Mouse (Mus musculus) embryonic facial prominence, embryonic 12.5 days (tissue): Measurements from ENCODE around the gene Gm42742. TPM values are rescaled to one million over a fixed set of nuclear protein-coding genes. Genes with fewer than 3 reads are reported as not detected.
A peak's percentile ranks its signal among the peaks of the same experiment; 100 is the strongest.

ENCODE experiments used
- ATAC-seq: fragments of 200-750 bp; cut with Nextera tagmentation; 2 replicates; pipeline ENCODE4 v1.8.0; 2017; ENCODE audit not compliant: insufficient number of reproducible peaks, insufficient read depth, low FRiP score, low TSS enrichment
- H3K27ac ChIP-seq: fragments of 300-500 bp; sonication (generic); 2 replicates; pipeline ENCODE4 v1.5.1; 2016; ENCODE audit warnings: mild to moderate bottlenecking
- H3K27me3 ChIP-seq: fragments of 300-500 bp; sonication (generic); 2 replicates; pipeline ENCODE4 v1.6.1; 2016; ENCODE audit warnings: mild to moderate bottlenecking, moderate library complexity
- H3K36me3 ChIP-seq: fragments of 300-500 bp; sonication (generic); 2 replicates; pipeline ENCODE4 v1.6.1; 2016; ENCODE audit warnings: mild to moderate bottlenecking
- H3K4me1 ChIP-seq: fragments of 300-500 bp; sonication (generic); 2 replicates; pipeline ENCODE4 v1.6.1; 2016
- H3K4me2 ChIP-seq: fragments of 300-500 bp; sonication (generic); replicated peaks from 2 replicates; pipeline ENCODE4 v1.6.1; 2016; ENCODE audit warnings: mild to moderate bottlenecking, moderate library complexity
- H3K4me3 ChIP-seq: fragments of 300-500 bp; sonication (generic); 2 replicates; pipeline ENCODE4 v1.5.1; 2016; ENCODE audit warnings: mild to moderate bottlenecking
- H3K9ac ChIP-seq: fragments of 300-500 bp; sonication (generic); 2 replicates; pipeline ENCODE4 v1.6.1; 2016; ENCODE audit warnings: mild to moderate bottlenecking, moderate library complexity
- H3K9me3 ChIP-seq: fragments of 300-500 bp; sonication (generic); 2 replicates; pipeline ENCODE4 v1.6.1; 2016; ENCODE audit warnings: mild to moderate bottlenecking, moderate library complexity
- WGBS: fragments of 180-500 bp; shearing (Covaris S2); methylation state at CpG from one replicate; pipeline ENCODE4 v1.1.7; 2016; 5-methylcytosine and 5-hydroxymethylcytosine counted together
- polyA plus RNA-seq: library from polyadenylated mRNA; unstranded; fragments of >200 nt; fragmentation: Nextera tagmentation; extraction: Ambion mirVana; gene quantifications from 2 replicates; pipeline ENCODE4 v1.2.1, GENCODE M21; 2016

Gene Gm42742
- polyA plus RNA-seq = 59.3 and 77.8 TPM in 2 replicates

- Histone ChIP-seq H3K4me1 (peaks cover 75% of the 10 kb centered on the region), H3K27me3 (no peaks in the 10 kb centered on the region), H3K27ac (peak within 1 kb of the TSS; percentile 90), H3K4me3 (peak within 1 kb of the TSS; percentile 50), H3K9me3 (no peaks in the 10 kb centered on the region), H3K36me3 (peaks cover 30% of the 10 kb centered on the region), H3K9ac (peak within 1 kb of the TSS; percentile 69), H3K4me2 (peak within 1 kb of the TSS; percentile 97)
- ATAC-seq = 0 out of 2 replicates have a peak, but pooled peaks have one; percentile 29
- WGBS = 1% methylated on average over 37 of the region's 37 CpGs
Observed at GRCm38 (mm10) chr7:127020901-127021562, at the start of gene Gm42742, which contains the start of gene Prrt2. Gene Gm42742, minus strand, starts transcription at chr7:127021097. Gene Prrt2, minus strand, starts transcription at chr7:127021211.

DNA sequence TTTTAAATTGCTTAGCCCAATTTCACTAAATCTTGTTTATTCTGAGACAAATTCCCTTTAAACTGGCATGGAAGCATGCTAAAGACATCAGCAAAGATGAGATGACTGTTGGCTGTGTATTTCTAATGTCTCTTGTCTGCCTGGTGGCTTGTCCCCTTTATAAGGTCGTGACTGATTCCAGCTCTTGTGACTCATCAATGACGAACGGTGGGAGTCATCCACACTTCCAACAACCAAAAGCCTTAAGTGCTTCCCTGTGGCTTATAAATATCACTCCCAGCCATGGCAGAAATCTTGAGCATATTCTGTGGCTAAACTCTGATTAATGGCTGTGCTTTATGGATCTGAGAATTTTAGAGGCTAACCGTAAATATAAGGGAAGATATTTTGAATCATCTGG, 45.4 kb upstream of the Gm42742 start:
- WGBS = 78% methylated on average over 4 of the region's 4 CpGs
- no peak overlapping the region for H3K4me2 ChIP-seq
- H3K9ac ChIP-seq = no peak overlapping the region
- no peak overlapping the region for H3K4me3 ChIP-seq
- H3K9me3 ChIP-seq = no peaks in the 10 kb centered on the region
- no peaks in the 10 kb centered on the region for H3K4me1 ChIP-seq
- no peaks in the 10 kb centered on the region for H3K36me3 ChIP-seq
- no peak overlapping the region for H3K27ac ChIP-seq
- no peak for ATAC-seq
- H3K27me3 ChIP-seq = no peaks in the 10 kb centered on the region

DNA sequence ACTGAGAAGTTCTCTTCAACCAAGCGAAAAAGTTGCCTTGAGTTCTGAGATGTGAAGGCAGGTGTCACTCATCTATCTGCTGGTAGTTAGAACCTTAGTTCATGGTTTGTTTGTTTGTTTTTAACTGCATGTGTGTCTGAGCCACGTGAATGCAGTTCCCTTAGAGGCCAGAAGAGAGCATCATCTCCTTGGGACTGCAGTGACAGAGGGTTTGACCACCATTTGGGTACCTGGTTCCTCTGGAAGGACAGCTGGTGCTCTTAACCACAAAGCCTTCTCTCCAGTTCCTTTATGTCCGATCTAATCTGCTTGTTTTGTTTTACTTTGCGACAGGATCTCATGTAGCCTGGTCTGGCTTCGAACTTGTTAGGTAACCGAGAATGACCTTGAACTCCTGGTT, 44.6 kb upstream of the Gm42742 start:
- H3K36me3 ChIP-seq = no peaks in the 10 kb centered on the region
- no peak overlapping the region for H3K4me3 ChIP-seq
- no peak overlapping the region for H3K27ac ChIP-seq
- WGBS = 86% methylated on average over 6 of the region's 6 CpGs
- no peak overlapping the region for H3K9ac ChIP-seq
- ATAC-seq = no peak
- no peaks in the 10 kb centered on the region for H3K9me3 ChIP-seq
- no peak overlapping the region for H3K4me2 ChIP-seq
- no peaks in the 10 kb centered on the region for H3K4me1 ChIP-seq
- H3K27me3 ChIP-seq = no peaks in the 10 kb centered on the region

DNA sequence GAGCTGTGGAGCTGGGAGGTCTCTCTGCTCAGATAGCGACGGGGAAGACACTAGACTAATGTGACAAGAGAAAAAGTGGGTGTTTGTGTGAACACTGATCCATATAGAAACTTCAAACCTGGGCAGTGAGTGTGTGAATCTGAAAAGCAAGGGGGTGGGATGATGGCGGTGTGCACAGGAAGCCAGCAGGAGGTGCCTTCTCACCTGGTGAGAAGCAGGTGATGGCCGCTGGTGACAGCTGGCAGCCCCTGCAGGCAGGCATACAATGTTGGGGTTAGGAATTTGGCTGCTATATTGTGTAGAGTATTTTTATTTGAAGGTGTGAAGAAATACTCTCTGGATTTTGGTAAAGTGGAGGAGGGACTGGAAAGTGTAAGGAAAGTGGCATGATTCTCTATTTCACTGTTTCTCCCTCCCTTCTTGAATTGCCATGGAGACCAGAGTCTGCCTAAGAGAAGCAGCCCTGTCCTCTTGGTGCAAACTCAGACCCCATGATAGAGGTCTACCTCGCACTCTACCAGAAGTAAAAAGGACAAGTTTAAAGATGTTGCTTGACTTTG, 34.2 kb upstream of the Gm42742 start:
- no peaks in the 10 kb centered on the region for H3K36me3 ChIP-seq
- 75% methylated on average over 5 of the region's 5 CpGs for WGBS
- no peak overlapping the region for H3K9ac ChIP-seq
- H3K4me1 ChIP-seq = no peaks in the 10 kb centered on the region
- no peaks in the 10 kb centered on the region for H3K9me3 ChIP-seq
- no peak for ATAC-seq
- no peak overlapping the region for H3K27ac ChIP-seq
- no peak overlapping the region for H3K4me2 ChIP-seq
- H3K27me3 ChIP-seq = no peaks in the 10 kb centered on the region
- no peak overlapping the region for H3K4me3 ChIP-seq

DNA sequence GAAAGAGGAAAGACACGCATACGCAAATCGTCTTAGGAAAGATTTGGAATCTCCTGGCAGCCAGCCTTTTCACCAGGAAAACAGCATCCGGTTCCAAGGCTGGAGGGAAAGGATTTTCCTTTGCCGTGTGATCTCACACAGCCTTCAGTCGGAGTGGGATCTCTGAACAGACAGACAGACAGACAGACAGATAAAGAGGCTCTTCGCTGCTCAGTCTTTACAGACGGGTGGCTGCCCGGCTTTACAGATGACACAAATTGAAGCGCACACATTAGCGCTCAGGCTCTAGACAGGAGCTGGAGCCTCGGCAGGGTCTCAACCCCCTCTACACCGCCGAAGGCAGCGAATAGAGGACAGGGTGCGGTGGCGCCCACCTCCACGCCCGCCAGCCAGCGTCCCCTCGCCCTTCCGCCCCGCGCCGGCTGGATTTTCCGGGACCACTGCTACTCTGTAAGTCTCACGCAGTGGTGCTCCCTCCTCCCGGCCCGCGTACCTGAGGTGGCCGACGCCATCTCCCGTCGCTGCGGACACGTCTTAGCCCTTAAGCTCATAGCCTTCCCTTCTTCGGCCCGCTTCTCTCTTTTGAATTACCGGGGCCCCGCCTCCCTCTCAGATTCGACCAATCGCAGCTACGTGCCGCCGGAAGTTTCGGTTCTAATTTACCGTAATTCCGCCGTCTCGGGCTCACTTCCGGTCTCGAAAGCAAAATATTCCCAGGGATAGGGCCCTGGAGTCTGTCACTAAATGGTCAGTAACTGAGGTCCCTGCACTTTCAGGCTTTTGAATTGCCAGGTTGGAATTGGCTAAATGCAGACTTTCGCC, 21.2 kb upstream of the Gm42742 start, which contains the start of gene Kif22:
Gene Kif22, minus strand, starts transcription at position 621 of the 822 bp plus-strand sequence.
- H3K9ac ChIP-seq = peak within 1 kb of the TSS; percentile 80
- peaks cover 14% of the 10 kb centered on the region for H3K4me1 ChIP-seq
- H3K27me3 ChIP-seq = no peaks in the 10 kb centered on the region
- no peaks in the 10 kb centered on the region for H3K9me3 ChIP-seq
- peak within 1 kb of the TSS; percentile 79 for H3K4me3 ChIP-seq
- peak within 1 kb of the TSS; percentile 84 for H3K4me2 ChIP-seq
- WGBS = under 1% methylated on average over 53 of the region's 53 CpGs
- ATAC-seq = peak; percentile 77
- peak within 1 kb of the TSS; percentile 77 for H3K27ac ChIP-seq
- H3K36me3 ChIP-seq = peaks cover 13% of the 10 kb centered on the region

GRCm38 (mm10) chr7:127031244-127031643, 10.3 kb upstream of the Gm42742 start:
- peaks cover 65% of the 10 kb centered on the region for H3K36me3 ChIP-seq
- WGBS = 61% methylated on average over 1 of the region's 1 CpGs
- ATAC-seq = no peak

GRCm38 (mm10) chr7:127030172-127030571, 9.3 kb upstream of the Gm42742 start:
- no peak overlapping the region for H3K27ac ChIP-seq
- WGBS = 100% methylated on average over 1 of the region's 1 CpGs
- no peak for ATAC-seq
- H3K36me3 ChIP-seq = peaks cover 59% of the 10 kb centered on the region
- H3K4me3 ChIP-seq = no peak overlapping the region
- H3K4me2 ChIP-seq = no peak overlapping the region
- H3K4me1 ChIP-seq = peaks cover 8% of the 10 kb centered on the region
- no peaks in the 10 kb centered on the region for H3K27me3 ChIP-seq
- no peak overlapping the region for H3K9ac ChIP-seq
- no peaks in the 10 kb centered on the region for H3K9me3 ChIP-seq

More at GRCm38 (mm10) chr7:127031244-127031643, 10.3 kb upstream of the Gm42742 start:
- Histone ChIP-seq H3K4me1 (peaks cover 8% of the 10 kb centered on the region), H3K9me3 (no peaks in the 10 kb centered on the region), H3K4me2 (no peak overlapping the region), H3K27me3 (no peaks in the 10 kb centered on the region), H3K27ac (no peak overlapping the region), H3K4me3 (no peak overlapping the region), H3K9ac (no peak overlapping the region)

DNA sequence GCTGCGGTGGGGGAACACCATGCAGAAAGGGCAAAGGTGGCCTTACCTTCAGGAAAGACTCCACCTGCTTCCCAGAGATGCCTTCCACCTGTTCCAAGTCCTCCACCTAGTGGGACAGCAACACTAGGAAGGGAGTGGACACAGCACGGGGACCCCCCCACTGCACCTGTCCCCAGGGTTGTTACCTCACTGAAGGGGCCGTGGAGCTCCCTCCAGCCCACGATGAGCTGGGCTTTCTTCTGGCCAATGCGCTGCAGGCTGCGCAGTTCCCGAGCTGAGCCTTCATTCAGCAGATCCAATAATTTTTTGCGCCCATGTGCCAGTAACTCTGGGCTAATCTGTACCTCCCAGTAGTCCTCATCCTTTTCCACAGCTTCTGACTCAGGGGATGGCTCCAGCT, 7.0 kb upstream of the Gm42742 start:
- H3K36me3 ChIP-seq = peaks cover 54% of the 10 kb centered on the region
- WGBS = 69% methylated on average over 8 of the region's 8 CpGs

DNA sequence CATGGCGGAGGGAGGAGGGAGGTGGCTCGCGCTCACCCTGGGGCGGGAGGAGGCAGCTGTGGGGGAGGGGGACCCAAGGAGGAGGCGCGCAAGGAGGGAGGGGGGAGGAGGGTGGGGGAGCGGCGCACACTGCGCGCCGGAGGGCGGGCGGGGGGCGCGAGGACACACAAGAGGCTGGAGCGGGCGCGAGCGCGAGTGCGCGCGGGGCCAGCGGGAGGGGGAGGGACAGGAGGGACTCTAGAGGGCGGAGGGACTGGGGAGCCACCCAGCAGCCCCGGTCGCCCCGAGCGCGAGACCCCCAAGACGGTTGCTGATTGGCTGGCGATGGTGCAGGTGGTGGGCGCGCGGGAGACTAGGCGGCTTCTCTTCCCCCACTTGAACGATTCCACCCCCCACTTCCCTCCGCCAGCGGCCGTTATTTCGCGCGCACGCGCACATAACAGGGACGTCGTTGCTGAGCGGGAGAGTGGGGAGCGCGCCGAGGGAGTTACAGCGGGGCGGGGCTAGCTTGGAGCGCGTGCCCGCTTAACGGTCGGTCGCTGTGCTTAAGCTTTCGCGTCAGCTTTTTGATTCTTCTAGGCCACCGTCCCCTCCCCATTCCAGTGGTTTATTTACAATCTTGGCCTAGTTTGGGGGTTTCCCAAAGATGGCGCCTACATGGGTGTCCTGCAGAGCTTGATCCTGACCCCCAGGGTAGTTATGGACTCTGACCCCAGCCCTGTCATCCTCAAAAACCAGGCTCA, 6.3 kb upstream of the Gm42742 start, which contains the start of gene Maz:
Gene Maz, minus strand, starts transcription at position 54 of the 743 bp plus-strand sequence.
- peak within 1 kb of the TSS; percentile 98 for H3K27ac ChIP-seq
- H3K36me3 ChIP-seq = peaks cover 54% of the 10 kb centered on the region
- H3K9me3 ChIP-seq = no peaks in the 10 kb centered on the region
- ATAC-seq = peak; percentile 85
- H3K27me3 ChIP-seq = no peaks in the 10 kb centered on the region
- H3K4me2 ChIP-seq = peak within 1 kb of the TSS; percentile 97
- peak within 1 kb of the TSS; percentile 92 for H3K4me3 ChIP-seq
- peaks cover 36% of the 10 kb centered on the region for H3K4me1 ChIP-seq
- WGBS = under 1% methylated on average over 58 of the region's 63 CpGs
- peak within 1 kb of the TSS; percentile 99 for H3K9ac ChIP-seq

More for the DNA sequence above, 7.0 kb upstream of the Gm42742 start:
- Histone ChIP-seq H3K27ac (peak overlapping the region; percentile 98), H3K4me2 (peak overlapping the region; percentile 57), H3K4me3 (peak overlapping the region; percentile 92), H3K4me1 (peaks cover 28% of the 10 kb centered on the region), H3K27me3 (no peaks in the 10 kb centered on the region), H3K9me3 (no peaks in the 10 kb centered on the region), H3K9ac (peak overlapping the region; percentile 52)
- no peak; the same call in 1 of the 2 replicates for ATAC-seq

GRCm38 (mm10) chr7:127026616-127026983, 5.7 kb upstream of the Gm42742 start:
- Histone ChIP-seq H3K4me1 (peaks cover 41% of the 10 kb centered on the region), H3K9me3 (no peaks in the 10 kb centered on the region), H3K27me3 (no peaks in the 10 kb centered on the region), H3K9ac (peak overlapping the region; percentile 99), H3K4me2 (no peak overlapping the region; the same call in 1 of the 2 replicates), H3K4me3 (peak overlapping the region; percentile 92), H3K36me3 (peaks cover 54% of the 10 kb centered on the region), H3K27ac (peak overlapping the region; percentile 98)
- 0% methylated on average over 8 of the region's 48 CpGs for WGBS
- no peak for ATAC-seq

DNA sequence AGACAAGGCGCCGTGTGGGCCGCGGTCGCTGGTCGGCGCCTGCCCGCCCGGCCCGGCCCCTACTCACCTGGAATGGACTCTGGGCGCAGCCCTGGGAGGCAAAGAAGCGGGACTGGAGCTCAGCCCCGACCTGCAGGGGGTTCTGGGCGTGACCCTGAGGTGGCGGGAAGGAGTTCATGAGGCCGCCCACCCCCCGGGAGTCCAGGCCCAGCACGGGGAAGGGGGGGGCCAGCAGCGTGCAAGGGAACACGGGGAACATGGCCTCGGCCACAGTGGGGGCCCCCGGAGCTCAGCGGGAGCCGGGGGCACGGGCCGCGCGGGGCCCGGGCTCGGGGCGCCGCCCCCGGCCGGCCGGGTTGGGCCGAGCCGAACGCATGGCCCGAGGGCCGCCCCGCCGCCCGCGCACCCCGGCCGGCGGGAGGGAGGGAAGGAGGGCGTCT, 5.3 kb upstream of the Gm42742 start:
- peak overlapping the region; percentile 97 for H3K4me2 ChIP-seq
- H3K36me3 ChIP-seq = peaks cover 50% of the 10 kb centered on the region
- ATAC-seq = peak; percentile 8
- H3K4me1 ChIP-seq = peaks cover 46% of the 10 kb centered on the region
- peak overlapping the region; percentile 92 for H3K4me3 ChIP-seq
- no peaks in the 10 kb centered on the region for H3K27me3 ChIP-seq
- H3K9ac ChIP-seq = peak overlapping the region; percentile 99
- WGBS = under 1% methylated on average over 30 of the region's 48 CpGs
- H3K27ac ChIP-seq = peak overlapping the region; percentile 98
- H3K9me3 ChIP-seq = no peaks in the 10 kb centered on the region
